19 mouse cellular contexts compared by ENCODE assay signal in genomic region chr1:83509356-83509755, GRCm38 (mm10).
DNase-seq lines count a peak whose midpoint lies in the region.
"Had no signal": no experiment of that assay in that cellular context is flagged by ENCODE, and none has a peak within 500 bp of the region (broad histone marks: within the 10 kb centered on the region; RNA-seq: fewer than 3 reads in every experiment).

No protein-coding gene starts in this region.

- intact Hi-C loops in left cerebral cortex, postnatal 25 days (cut with DNase I) = loop anchor here (5.0 kb wide), 2 partner anchors 73 to 102 kb away; partner anchors contain the start of gene Sphkap

- DNase-seq in cerebellum, adult 8-10 months = peak; percentile 36
- DNase-seq in cerebellum, postnatal 10 days = no peak
- DNase-seq in frontal cortex, postnatal 36 days (ENCODE audit: low spot score in 2 of 2) = peak; percentile 9 to 28
- no peak for DNase-seq in frontal cortex, postnatal 14 days (ENCODE audit: low spot score in 2 of 2)
- peak; percentile 10 to 68 for DNase-seq in left cerebral cortex, postnatal 25 days (ENCODE audit: low spot score in 2 of 2)
- no peak for DNase-seq in left cerebral cortex, adult 8-10 months (ENCODE audit: low spot score in 2 of 2)
- DNase-seq in telencephalon, adult 2 months (ENCODE audit: low read depth, low spot score) = peak; percentile 45
- no peak for DNase-seq in thymus, postnatal 10 days (ENCODE audit: low spot score in 2 of 2)
- DNase-seq: adrenal gland, adult 2 months; adrenal gland, postnatal 36 days; B cell, adult 2 months; heart, adult 2 months; heart, postnatal 4 days; kidney, adult 8-10 months; kidney, postnatal 14 days; liver, embryonic 13.5 days; lung, adult 18-20 months; lung, postnatal 4 days; thymus, postnatal 14 days had no signal

Comparison
In these comparisons a context has a peak if more than half of its experiments do, and no peak if none do; other contexts are left out.
1. DNase-seq: peak in cerebellum, adult 8-10 months (single experiment), frontal cortex, postnatal 36 days (2 of 2), left cerebral cortex, postnatal 25 days (2 of 2) and telencephalon, adult 2 months (single experiment); none in cerebellum, postnatal 10 days (0 of 2), frontal cortex, postnatal 14 days (0 of 2), left cerebral cortex, adult 8-10 months (0 of 2) and thymus, postnatal 10 days (0 of 2).